Mouse (Mus musculus) embryonic fibroblast, embryonic 13.5 days (primary cell): Measurements from ENCODE around the gene Arap2.

Source experiments
- CTCF ChIP-seq: IDR thresholded peaks from 2 replicates; pipeline ENCODE4 v1.5.1; 2011; ENCODE audit warnings: mild to moderate bottlenecking, control low read depth, low read length, moderate library complexity, borderline replicate concordance; ENCODE audit not compliant: insufficient read depth
- POLR2A ChIP-seq: IDR thresholded peaks from 2 replicates; pipeline ENCODE4 v1.6.1; 2011; ENCODE audit warnings: low read depth, mild to moderate bottlenecking, control low read depth, low read length, moderate library complexity

DNA sequence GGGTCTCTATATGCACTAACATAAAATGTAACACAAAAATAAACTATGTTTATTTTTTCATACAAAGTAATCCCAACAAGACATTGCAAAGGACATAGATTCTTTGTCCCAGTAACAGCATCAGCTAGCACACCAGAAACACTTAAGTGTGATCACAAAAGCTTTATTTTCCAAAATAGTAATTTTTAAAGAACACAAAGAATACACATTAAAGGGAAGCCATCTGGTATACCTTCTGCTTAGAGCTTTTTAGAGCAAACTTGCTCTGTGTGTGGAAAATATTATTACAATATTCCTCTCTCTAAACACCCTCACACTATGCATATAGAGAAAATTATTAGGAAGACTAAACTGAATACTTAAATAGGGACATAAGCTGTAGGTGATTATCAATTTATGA lies 100.6 kb downstream of the Arap2 start:
- TF ChIP-seq CTCF (no peak), POLR2A (no peak)
